Mouse (Mus musculus): ENCODE measurements around the gene Prpf40b. TPM values are rescaled to one million over a fixed set of nuclear protein-coding genes. Genes with fewer than 3 reads are reported as not detected.

The Prpf40b gene
- polyA plus RNA-seq, 1 experiment from 2014 or later: 98.6 TPM

- no peak for ATAC-seq
- Histone ChIP-seq H3K9ac (no peak overlapping the region), H3K4me3 (no peak overlapping the region), H3K9me3 (replicated peaks) (no peaks in the 10 kb centered on the region), H3K27ac (no peak overlapping the region), H3K4me1 (peaks cover 16% of the 10 kb centered on the region), H3K4me2 (no peak overlapping the region), H3K36me3 (ENCODE audit: poor library complexity, severe bottlenecking) (peaks cover 2% of the 10 kb centered on the region; the same call in 1 of the 2 replicates), H3K27me3 (no peaks in the 10 kb centered on the region)
- whole genome bisulfite sequencing: 91% methylated on average over 2 of the region's 2 CpGs
These were observed 44.0 kb downstream of the Prpf40b start for GRCm38 (mm10) chr15:99338916-99339315.

GRCm38 (mm10) chr15:99339669-99340068, 44.8 kb downstream of the Prpf40b start:
- no peak for ATAC-seq
- H3K4me3 ChIP-seq: no peak overlapping the region
- no peak overlapping the region for H3K4me2 ChIP-seq
- H3K27me3 ChIP-seq: no peaks in the 10 kb centered on the region
- no peak overlapping the region for H3K27ac ChIP-seq
- 0 out of 2 replicates have a peak overlapping the region, but pooled peaks have one; percentile 37 for H3K9ac ChIP-seq
- peaks cover 16% of the 10 kb centered on the region for H3K4me1 ChIP-seq
- 72% methylated on average over 6 of the region's 6 CpGs for WGBS
- H3K9me3 ChIP-seq (replicated peaks): no peaks in the 10 kb centered on the region
- no peaks in the 10 kb centered on the region; the same call in 1 of the 2 replicates for H3K36me3 ChIP-seq (ENCODE audit: poor library complexity, severe bottlenecking)

GRCm38 (mm10) chr15:99341102-99341501, 46.2 kb downstream of the Prpf40b start:
- no peak for ATAC-seq
- peaks cover 16% of the 10 kb centered on the region for H3K4me1 ChIP-seq
- H3K36me3 ChIP-seq (ENCODE audit: poor library complexity, severe bottlenecking): no peaks in the 10 kb centered on the region; the same call in 1 of the 2 replicates

DNA sequence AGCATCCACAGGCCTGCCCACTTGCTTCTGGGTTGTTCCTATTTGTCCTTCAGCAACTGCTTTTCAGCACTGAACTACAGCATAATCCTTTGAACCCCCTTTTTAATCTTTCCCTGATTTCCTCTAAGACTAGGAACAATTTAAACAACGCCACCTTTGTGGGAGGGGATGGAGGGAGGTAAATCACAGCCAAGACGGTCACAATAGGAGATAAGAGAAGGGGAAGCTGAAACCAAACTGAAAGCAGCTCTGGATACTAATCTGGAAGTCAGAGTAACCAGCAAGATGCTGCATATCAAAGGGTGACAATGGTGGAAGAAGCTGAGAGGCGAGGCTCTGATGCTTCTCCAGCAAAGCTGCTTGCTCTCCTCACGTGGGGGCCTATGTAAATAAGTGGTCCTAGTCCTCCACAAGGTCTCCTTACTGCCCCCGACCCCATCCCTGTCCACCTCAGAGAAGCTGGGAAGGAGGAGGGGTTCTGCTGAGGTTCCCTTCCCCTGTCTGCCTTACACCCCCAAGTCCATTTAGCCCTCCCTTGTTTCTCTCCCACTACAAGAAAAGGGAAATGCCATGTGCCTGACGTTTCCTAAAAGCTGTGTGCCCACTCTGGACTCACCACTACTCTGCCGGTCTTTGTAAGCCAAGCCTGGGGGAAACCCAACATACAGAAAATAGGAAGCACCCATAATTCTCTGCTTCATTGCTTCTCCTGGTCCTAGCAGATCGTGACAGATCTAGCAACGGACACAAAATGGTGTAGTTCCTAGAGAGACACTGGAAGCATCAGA, 47.5 kb downstream of the Prpf40b start:
- no peak overlapping the region for H3K27ac ChIP-seq
- no peak overlapping the region for H3K4me2 ChIP-seq
- ATAC-seq: no peak
- 61% methylated on average over 9 of the region's 9 CpGs for WGBS
- H3K36me3 ChIP-seq (ENCODE audit: poor library complexity, severe bottlenecking): no peaks in the 10 kb centered on the region; the same call in 1 of the 2 replicates
- H3K4me1 ChIP-seq: peaks cover 16% of the 10 kb centered on the region
- no peaks in the 10 kb centered on the region for H3K9me3 ChIP-seq (replicated peaks)
- H3K27me3 ChIP-seq: no peaks in the 10 kb centered on the region
- H3K4me3 ChIP-seq: no peak overlapping the region
- no peak overlapping the region for H3K9ac ChIP-seq

More at GRCm38 (mm10) chr15:99341102-99341501, 46.2 kb downstream of the Prpf40b start:
- 92% methylated on average over 3 of the region's 3 CpGs for WGBS
- no peak overlapping the region for H3K4me2 ChIP-seq
- H3K27me3 ChIP-seq: no peaks in the 10 kb centered on the region
- no peak overlapping the region for H3K4me3 ChIP-seq
- H3K27ac ChIP-seq: no peak overlapping the region
- H3K9ac ChIP-seq: no peak overlapping the region
- H3K9me3 ChIP-seq (replicated peaks): no peaks in the 10 kb centered on the region

- 57% methylated on average over 5 of the region's 5 CpGs for WGBS
- no peaks in the 10 kb centered on the region for H3K36me3 ChIP-seq (ENCODE audit: poor library complexity, severe bottlenecking)
- H3K4me2 ChIP-seq: no peak overlapping the region
- H3K9ac ChIP-seq: 0 out of 2 replicates have a peak overlapping the region, but pooled peaks have one; percentile 16
- peak overlapping the region; percentile 68 for H3K27ac ChIP-seq
- no peaks in the 10 kb centered on the region for H3K27me3 ChIP-seq
- peak; percentile 66 for ATAC-seq
- H3K4me3 ChIP-seq: no peak overlapping the region
- H3K4me1 ChIP-seq: peaks cover 16% of the 10 kb centered on the region
- no peaks in the 10 kb centered on the region for H3K9me3 ChIP-seq (replicated peaks)
These were observed 48.7 kb downstream of the Prpf40b start for GRCm38 (mm10) chr15:99343414-99344147.

DNA sequence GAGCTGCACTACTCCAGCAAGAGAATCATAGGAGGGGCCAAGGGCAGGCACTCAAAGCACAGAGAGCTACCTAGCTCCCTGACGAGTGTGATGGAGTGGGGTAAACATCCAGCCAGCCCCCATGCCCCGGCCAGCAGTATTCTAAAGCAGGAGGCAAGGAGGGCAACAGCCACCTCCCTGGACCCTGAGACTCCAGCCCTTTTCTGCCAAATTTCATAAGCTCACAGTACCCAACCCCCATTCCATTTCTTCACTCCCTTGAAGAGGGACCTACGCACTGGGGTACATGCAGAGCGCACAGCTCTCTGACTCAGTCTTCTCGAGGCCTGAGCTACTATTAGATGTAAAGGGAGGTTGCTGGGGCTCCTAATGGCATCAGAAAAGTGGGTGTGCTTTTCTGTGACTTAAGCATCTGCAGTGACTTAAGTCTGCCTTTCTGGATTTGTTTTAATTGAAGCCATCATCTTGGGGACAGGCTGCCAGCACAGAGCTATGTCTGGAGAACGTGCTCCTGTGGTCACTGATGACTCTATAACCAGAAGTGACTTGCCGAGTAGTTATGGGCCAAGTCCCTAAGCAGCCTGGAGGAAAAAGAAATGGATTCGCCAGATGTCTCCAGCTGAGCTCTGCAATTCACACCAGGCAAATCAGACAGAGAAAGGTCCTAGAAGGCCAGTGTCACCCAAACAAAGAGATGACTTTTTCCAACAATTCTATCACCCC, 49.4 kb downstream of the Prpf40b start:
- H3K27me3 ChIP-seq: no peaks in the 10 kb centered on the region
- no peaks in the 10 kb centered on the region for H3K36me3 ChIP-seq (ENCODE audit: poor library complexity, severe bottlenecking)
- H3K27ac ChIP-seq: peak overlapping the region; percentile 68
- no peak for ATAC-seq
- no peaks in the 10 kb centered on the region for H3K9me3 ChIP-seq (replicated peaks)
- no peak overlapping the region for H3K9ac ChIP-seq
- H3K4me3 ChIP-seq: no peak overlapping the region
- no peak overlapping the region for H3K4me2 ChIP-seq
- peaks cover 16% of the 10 kb centered on the region for H3K4me1 ChIP-seq
- WGBS: 74% methylated on average over 8 of the region's 8 CpGs

GRCm38 (mm10) chr15:99344961-99345360, 50.1 kb downstream of the Prpf40b start:
- Histone ChIP-seq H3K4me1 (peaks cover 16% of the 10 kb centered on the region), H3K9me3 (replicated peaks) (no peaks in the 10 kb centered on the region), H3K27ac (no peak overlapping the region), H3K36me3 (ENCODE audit: poor library complexity, severe bottlenecking) (no peaks in the 10 kb centered on the region), H3K27me3 (no peaks in the 10 kb centered on the region), H3K4me3 (no peak overlapping the region), H3K4me2 (no peak overlapping the region), H3K9ac (no peak overlapping the region)
- no peak for ATAC-seq
- 81% methylated on average over 4 of the region's 4 CpGs for WGBS

DNA sequence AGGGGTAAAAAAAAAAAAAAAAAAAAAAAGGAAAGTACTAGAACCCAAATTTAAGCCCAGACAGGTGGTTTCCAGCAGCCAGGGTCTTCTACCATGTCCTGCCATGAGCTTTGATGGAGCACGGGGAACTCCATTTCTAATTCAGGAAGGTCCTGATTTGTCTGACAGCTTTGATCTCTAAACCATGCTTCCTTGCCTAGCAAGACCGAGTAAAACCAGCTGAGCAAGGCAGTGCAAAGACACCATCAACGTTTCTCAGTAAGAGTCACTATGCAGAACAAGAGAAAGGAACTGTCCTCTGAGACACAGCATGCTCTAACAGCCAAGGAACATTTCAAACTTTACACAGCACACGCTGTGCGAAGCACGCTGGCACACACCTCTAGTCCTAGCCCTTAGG, 56.7 kb downstream of the Prpf40b start:
- H3K9me3 ChIP-seq (replicated peaks): no peaks in the 10 kb centered on the region
- H3K4me3 ChIP-seq: no peak overlapping the region
- H3K4me2 ChIP-seq: no peak overlapping the region
- no peak for ATAC-seq
- 93% methylated on average over 6 of the region's 6 CpGs for WGBS
- H3K9ac ChIP-seq: no peak overlapping the region
- peaks cover 4% of the 10 kb centered on the region; the same call in 1 of the 2 replicates for H3K4me1 ChIP-seq
- H3K27ac ChIP-seq: no peak overlapping the region
- no peaks in the 10 kb centered on the region for H3K27me3 ChIP-seq
- no peaks in the 10 kb centered on the region for H3K36me3 ChIP-seq (ENCODE audit: poor library complexity, severe bottlenecking)

DNA sequence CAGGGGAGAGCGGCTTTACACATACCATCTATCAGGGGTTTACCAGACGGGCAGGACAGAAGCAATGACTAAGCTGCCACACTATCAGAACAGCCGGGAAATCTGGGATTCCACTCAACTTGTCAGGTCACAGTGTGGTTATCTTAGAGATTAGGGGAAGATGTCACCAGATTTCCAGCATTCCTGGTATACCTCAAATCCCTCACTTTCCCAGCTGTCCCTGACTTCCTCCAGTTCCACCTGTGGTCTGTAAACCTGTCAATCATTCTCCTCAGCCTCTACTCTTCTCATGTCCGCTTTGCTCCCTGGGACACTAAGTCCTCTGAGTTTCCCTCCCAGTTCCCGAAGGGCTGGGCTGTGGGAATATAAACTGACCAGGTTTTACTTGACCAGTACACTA, 57.4 kb downstream of the Prpf40b start:
- no peak overlapping the region for H3K4me3 ChIP-seq
- H3K4me1 ChIP-seq: peaks cover 4% of the 10 kb centered on the region; the same call in 1 of the 2 replicates
- no peaks in the 10 kb centered on the region for H3K9me3 ChIP-seq (replicated peaks)
- H3K27ac ChIP-seq: no peak overlapping the region
- no peak overlapping the region for H3K4me2 ChIP-seq
- WGBS: 87% methylated on average over 5 of the region's 5 CpGs
- no peaks in the 10 kb centered on the region for H3K27me3 ChIP-seq
- H3K36me3 ChIP-seq (ENCODE audit: poor library complexity, severe bottlenecking): no peaks in the 10 kb centered on the region
- ATAC-seq: no peak
- no peak overlapping the region for H3K9ac ChIP-seq

DNA sequence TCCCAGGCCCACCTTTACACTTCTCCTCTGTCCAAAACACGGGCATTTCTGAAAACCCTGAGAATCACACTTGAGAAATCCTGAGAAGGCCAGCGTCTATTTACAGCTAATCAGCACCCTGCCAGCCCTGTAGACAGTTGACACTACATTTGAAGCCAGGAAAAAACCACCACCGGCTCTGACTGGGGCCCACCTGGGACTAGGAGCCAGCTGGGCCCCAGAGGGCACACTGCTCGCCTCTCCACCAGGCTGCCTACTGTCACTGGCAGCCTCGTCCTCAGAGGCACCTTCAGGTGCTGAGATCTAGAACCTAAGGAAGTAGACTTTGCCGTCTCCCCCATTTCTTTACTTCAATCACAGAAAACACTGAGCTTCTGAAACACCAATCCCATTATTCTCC, 60.8 kb downstream of the Prpf40b start:
- Histone ChIP-seq H3K4me2 (no peak overlapping the region), H3K9ac (no peak overlapping the region), H3K4me1 (peaks cover 4% of the 10 kb centered on the region; the same call in 1 of the 2 replicates), H3K27me3 (no peaks in the 10 kb centered on the region), H3K9me3 (replicated peaks) (no peaks in the 10 kb centered on the region), H3K27ac (no peak overlapping the region), H3K36me3 (ENCODE audit: poor library complexity, severe bottlenecking) (no peaks in the 10 kb centered on the region), H3K4me3 (no peak overlapping the region)
- ATAC-seq: no peak
- WGBS: 70% methylated on average over 6 of the region's 6 CpGs

- H3K4me3 ChIP-seq: no peak overlapping the region
- H3K9ac ChIP-seq: no peak overlapping the region
- H3K4me2 ChIP-seq: no peak overlapping the region
- H3K27me3 ChIP-seq: no peaks in the 10 kb centered on the region
- peaks cover 4% of the 10 kb centered on the region; the same call in 1 of the 2 replicates for H3K4me1 ChIP-seq
- no peak overlapping the region for H3K27ac ChIP-seq
- no peaks in the 10 kb centered on the region for H3K36me3 ChIP-seq (ENCODE audit: poor library complexity, severe bottlenecking)
- ATAC-seq: no peak
- H3K9me3 ChIP-seq (replicated peaks): no peaks in the 10 kb centered on the region
- WGBS: 90% methylated on average over 6 of the region's 6 CpGs
These were observed 61.6 kb downstream of the Prpf40b start for GRCm38 (mm10) chr15:99356462-99356861.

GRCm38 (mm10) chr15:99358952-99359351, 64.1 kb downstream of the Prpf40b start:
- H3K4me2 ChIP-seq: no peak overlapping the region
- no peaks in the 10 kb centered on the region for H3K36me3 ChIP-seq (ENCODE audit: poor library complexity, severe bottlenecking)
- no peak overlapping the region for H3K4me3 ChIP-seq
- WGBS: 91% methylated on average over 9 of the region's 9 CpGs
- no peaks in the 10 kb centered on the region for H3K27me3 ChIP-seq
- H3K4me1 ChIP-seq: peaks cover 4% of the 10 kb centered on the region; the same call in 1 of the 2 replicates
- H3K9ac ChIP-seq: no peak overlapping the region
- ATAC-seq: no peak
- no peak overlapping the region for H3K27ac ChIP-seq
- no peaks in the 10 kb centered on the region for H3K9me3 ChIP-seq (replicated peaks)
